ENCODE assay signal across 9 mouse cellular contexts in the genomic region with DNA sequence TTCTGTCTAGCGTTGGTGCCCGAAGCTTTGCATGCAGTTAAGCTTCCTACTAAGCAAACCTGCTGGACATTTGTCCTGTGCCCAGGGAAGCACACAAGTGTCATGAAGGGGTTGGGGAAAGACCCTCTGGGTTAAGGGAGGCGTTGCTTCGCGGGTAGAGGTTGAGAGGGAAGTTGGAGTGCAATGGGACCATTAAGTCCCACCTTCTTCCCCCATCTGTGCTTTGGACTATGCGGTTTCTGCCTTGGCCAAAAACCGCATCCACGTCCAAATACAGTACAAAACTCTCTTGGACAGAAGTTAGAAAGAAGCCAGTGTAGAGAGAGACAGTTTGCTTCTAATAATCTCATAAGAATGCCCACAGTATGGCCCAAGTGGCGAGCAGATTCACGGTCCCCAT.
DNase-seq lines count a peak whose midpoint lies in the region; ATAC-seq and TF ChIP-seq lines count a peak whose summit lies in the region.
"Had no signal": no experiment of that assay in that cellular context is flagged by ENCODE, and none has a peak within 500 bp of the region (broad histone marks: within the 10 kb centered on the region; RNA-seq: fewer than 3 reads in every experiment).

No protein-coding gene starts in this region.

- H3K4me3 ChIP-seq in left cerebral cortex, adult 2 months: no peak overlapping the region; the same call in 1 of the 2 replicates
- H3K4me3 ChIP-seq in forebrain, embryonic 15.5 days: peak overlapping the region; percentile 54
- peak overlapping the region; percentile 52 for H3K4me3 ChIP-seq in limb, embryonic 14.5 days (replicated peaks; ENCODE audit: low read length)
- H3K4me3 ChIP-seq in neural tube, embryonic 14.5 days (ENCODE audit: low read depth, low read length): peak overlapping the region; percentile 57
- no peak overlapping the region for H3K4me3 ChIP-seq in kidney, adult 2 months (ENCODE audit: insufficient read depth, low read depth, low read length)
- H3K4me3 ChIP-seq in liver, postnatal 0 days (ENCODE audit: low read depth, low read length): no peak overlapping the region

- WGBS in forebrain, embryonic 15.5 days: 3% methylated on average over 10 of the region's 10 CpGs
- 5% methylated on average over 10 of the region's 10 CpGs for WGBS in limb, embryonic 14.5 days
- 2% methylated on average over 10 of the region's 10 CpGs for WGBS in neural tube, embryonic 14.5 days
- WGBS in kidney, adult 2 months: 8% methylated on average over 10 of the region's 10 CpGs
- 5% methylated on average over 10 of the region's 10 CpGs for WGBS in liver, postnatal 0 days (ENCODE audit: insufficient replicate concordance)

- H3K4me2 ChIP-seq in forebrain, embryonic 15.5 days (replicated peaks): peak overlapping the region; percentile 89
- H3K4me2 ChIP-seq in limb, embryonic 14.5 days (replicated peaks; ENCODE audit: low read depth, low read length, severe bottlenecking): no peak overlapping the region
- H3K4me2 ChIP-seq in neural tube, embryonic 14.5 days (ENCODE audit: low read depth, low read length): peak overlapping the region; percentile 70
- no peak overlapping the region for H3K4me2 ChIP-seq in liver, postnatal 0 days (ENCODE audit: low read depth, low read length)

- no peaks in the 10 kb centered on the region for H3K36me3 ChIP-seq in forebrain, embryonic 15.5 days
- H3K36me3 ChIP-seq in limb, embryonic 14.5 days (ENCODE audit: control insufficient read depth, insufficient read depth, low read length): no peaks in the 10 kb centered on the region
- no peaks in the 10 kb centered on the region for H3K36me3 ChIP-seq in neural tube, embryonic 14.5 days (ENCODE audit: control insufficient read depth, insufficient read depth, low read length)
- no peaks in the 10 kb centered on the region for H3K36me3 ChIP-seq in kidney, adult 2 months (ENCODE audit: control insufficient read depth, insufficient read depth, low read length)
- H3K36me3 ChIP-seq in liver, postnatal 0 days (replicated peaks; ENCODE audit: insufficient read depth, low read length): no peaks in the 10 kb centered on the region

- TF ChIP-seq POLR2A in limb, embryonic 14.5 days (IDR thresholded peaks at IDR 0.05; ENCODE audit: borderline replicate concordance, extremely low read depth, insufficient read depth, insufficient read length): no peak
- no peak for TF ChIP-seq POLR2A in kidney, adult 2 months (IDR thresholded peaks at IDR 0.05; ENCODE audit: low read depth, low read length)

- no peak for TF ChIP-seq EP300 in liver, postnatal 0 days (IDR thresholded peaks at IDR 0.05; ENCODE audit: low read depth)

- intact Hi-C loops in left cerebral cortex, adult 2 months (cut with DNase I): loop anchor here (1.0 to 5.0 kb wide), 3 partner anchors 58 to 156 kb away; no protein-coding TSS in a partner anchor
- intact Hi-C loops in left cerebral cortex, postnatal 14 days (cut with DNase I): loop anchor here (5.0 kb wide), 3 partner anchors 41 to 149 kb away; no protein-coding TSS in a partner anchor

- TF ChIP-seq CTCF in left cerebral cortex, adult 2 months (IDR thresholded peaks at IDR 0.05): no peak
- no peak for TF ChIP-seq CTCF in kidney, adult 2 months (conservative IDR thresholded peaks at IDR 0.05; ENCODE audit: insufficient read depth, insufficient read length, low read depth, low read length)
- no peak for TF ChIP-seq CTCF in liver, postnatal 0 days (IDR thresholded peaks at IDR 0.05; ENCODE audit: low read depth)

- ATAC-seq in forebrain, embryonic 15.5 days (replicated peaks): no peak
- ATAC-seq in limb, embryonic 14.5 days (ENCODE audit: low FRiP score, low read depth): no peak
- no peak for ATAC-seq in neural tube, embryonic 14.5 days (ENCODE audit: low read depth)
- ATAC-seq in liver, postnatal 0 days: no peak

- H3K27me3 ChIP-seq in forebrain, embryonic 15.5 days: peaks cover 73% of the 10 kb centered on the region
- H3K27me3 ChIP-seq in limb, embryonic 14.5 days (ENCODE audit: control insufficient read depth, insufficient read depth, low read length): peaks cover 82% of the 10 kb centered on the region
- H3K27me3 ChIP-seq in neural tube, embryonic 14.5 days (ENCODE audit: control insufficient read depth, insufficient read depth, low read length): peaks cover 23% of the 10 kb centered on the region
- H3K27me3 ChIP-seq in kidney, adult 2 months (replicated peaks; ENCODE audit: control insufficient read depth, insufficient read depth, low read length): peaks cover 6% of the 10 kb centered on the region; the same call in 1 of the 2 replicates
- H3K27me3 ChIP-seq in liver, postnatal 0 days (ENCODE audit: insufficient read depth, low read length): peaks cover 74% of the 10 kb centered on the region

- peak overlapping the region; percentile 88 for H3K27ac ChIP-seq in left cerebral cortex, adult 2 months
- no peak overlapping the region for H3K27ac ChIP-seq in forebrain, embryonic 15.5 days (replicated peaks)
- no peak overlapping the region for H3K27ac ChIP-seq in limb, embryonic 14.5 days (replicated peaks; ENCODE audit: low read depth, low read length)
- peak overlapping the region; percentile 83; the same call in 1 of the 2 replicates for H3K27ac ChIP-seq in neural tube, embryonic 14.5 days (ENCODE audit: low read depth, low read length)
- no peak overlapping the region for H3K27ac ChIP-seq in kidney, adult 2 months (ENCODE audit: insufficient read depth, low read depth, low read length)
- no peak overlapping the region for H3K27ac ChIP-seq in liver, postnatal 0 days (ENCODE audit: low read depth)

- H3K9ac ChIP-seq in forebrain, embryonic 15.5 days (replicated peaks): 0 out of 2 replicates have a peak overlapping the region, but pooled peaks have one; percentile 70
- no peak overlapping the region for H3K9ac ChIP-seq in limb, embryonic 14.5 days (ENCODE audit: low read depth, low read length, severe bottlenecking)
- peak overlapping the region; percentile 66 for H3K9ac ChIP-seq in neural tube, embryonic 14.5 days (replicated peaks; ENCODE audit: low read depth, low read length)
- no peak overlapping the region for H3K9ac ChIP-seq in liver, postnatal 0 days (replicated peaks)

- peaks cover 38% of the 10 kb centered on the region for H3K4me1 ChIP-seq in forebrain, embryonic 15.5 days
- peaks cover 10% of the 10 kb centered on the region for H3K4me1 ChIP-seq in limb, embryonic 14.5 days (ENCODE audit: control insufficient read depth, insufficient read depth, low read length)
- H3K4me1 ChIP-seq in neural tube, embryonic 14.5 days (ENCODE audit: control insufficient read depth, insufficient read depth, low read length): no peaks in the 10 kb centered on the region
- H3K4me1 ChIP-seq in kidney, adult 2 months (ENCODE audit: control insufficient read depth, insufficient read depth, low read length): no peaks in the 10 kb centered on the region
- H3K4me1 ChIP-seq in liver, postnatal 0 days (ENCODE audit: insufficient read depth): no peaks in the 10 kb centered on the region

- H3K9me3 ChIP-seq in forebrain, embryonic 15.5 days: no peaks in the 10 kb centered on the region
- no peaks in the 10 kb centered on the region for H3K9me3 ChIP-seq in limb, embryonic 14.5 days (ENCODE audit: control insufficient read depth, low read length)
- no peaks in the 10 kb centered on the region for H3K9me3 ChIP-seq in neural tube, embryonic 14.5 days (ENCODE audit: control insufficient read depth, low read length)
- H3K9me3 ChIP-seq in liver, postnatal 0 days (ENCODE audit: low read length): no peaks in the 10 kb centered on the region

- DNase-seq in left cerebral cortex, adult 2 months (ENCODE audit: extremely low spot score in 1 of 2, low spot score in 2 of 2): no peak
- DNase-seq in left cerebral cortex, postnatal 14 days (ENCODE audit: low spot score in 2 of 2): no peak
- DNase-seq in limb, embryonic 14.5 days (ENCODE audit: low spot score): no peak
- DNase-seq in kidney, adult 2 months: no peak
- no peak for DNase-seq in liver, postnatal 0 days
- DNase-seq in frontal cortex, postnatal 36 days (ENCODE audit: low spot score in 2 of 2): no peak
- DNase-seq: cerebellum, adult 9-11 months had no signal

Comparison
In these comparisons a context has a peak if more than half of its experiments do, and no peak if none do; other contexts are left out.
1. H3K27ac ChIP-seq: peak in left cerebral cortex, adult 2 months (single experiment) and neural tube, embryonic 14.5 days (single experiment); none in forebrain, embryonic 15.5 days (single experiment), limb, embryonic 14.5 days (single experiment), kidney, adult 2 months (single experiment) and liver, postnatal 0 days (single experiment).
2. H3K4me3 ChIP-seq: peak in forebrain, embryonic 15.5 days (single experiment), limb, embryonic 14.5 days (single experiment) and neural tube, embryonic 14.5 days (single experiment); none in left cerebral cortex, adult 2 months (single experiment), kidney, adult 2 months (single experiment) and liver, postnatal 0 days (single experiment).
3. H3K4me2 ChIP-seq: peak in forebrain, embryonic 15.5 days (single experiment) and neural tube, embryonic 14.5 days (single experiment); none in limb, embryonic 14.5 days (single experiment) and liver, postnatal 0 days (single experiment).
4. H3K9ac ChIP-seq: peak in forebrain, embryonic 15.5 days (single experiment) and neural tube, embryonic 14.5 days (single experiment); none in limb, embryonic 14.5 days (single experiment) and liver, postnatal 0 days (single experiment).